Mouse (Mus musculus) kidney, adult 11 months (tissue): ENCODE results near the gene Clca4b.
"Not testable (repeated sequence)": the region's sequence is repeated elsewhere in the genome, so short reads cannot be mapped to it uniquely, and the experiment has no call there.

Source experiments
- DNase-seq: peaks from one replicate; pipeline ENCODE4 v3.0.0; 2022

Clca4b gene

DNA sequence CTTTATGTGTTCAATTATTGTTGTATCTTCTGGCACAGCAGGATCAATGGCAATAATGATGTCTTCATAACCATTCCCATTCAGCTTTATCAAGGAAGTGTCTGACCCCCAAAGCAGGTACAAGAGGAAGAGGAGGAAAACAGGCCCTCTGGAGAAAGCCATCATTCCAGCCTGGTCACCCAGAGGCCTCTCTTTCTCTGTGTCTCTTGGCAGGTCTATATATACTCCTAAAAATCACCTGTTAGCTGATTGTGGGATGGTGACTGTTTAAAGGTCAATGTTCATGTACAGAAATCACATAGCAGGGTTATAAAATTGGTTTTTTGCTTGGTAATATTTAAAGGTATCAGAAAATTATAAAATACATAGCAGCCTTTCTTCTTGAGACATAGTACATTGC lies at the start of gene Clca4b:
Gene Clca4b (minus strand): TSS at position 195 of the 400 bp plus-strand sequence.
- no peak for DNase-seq

DNA sequence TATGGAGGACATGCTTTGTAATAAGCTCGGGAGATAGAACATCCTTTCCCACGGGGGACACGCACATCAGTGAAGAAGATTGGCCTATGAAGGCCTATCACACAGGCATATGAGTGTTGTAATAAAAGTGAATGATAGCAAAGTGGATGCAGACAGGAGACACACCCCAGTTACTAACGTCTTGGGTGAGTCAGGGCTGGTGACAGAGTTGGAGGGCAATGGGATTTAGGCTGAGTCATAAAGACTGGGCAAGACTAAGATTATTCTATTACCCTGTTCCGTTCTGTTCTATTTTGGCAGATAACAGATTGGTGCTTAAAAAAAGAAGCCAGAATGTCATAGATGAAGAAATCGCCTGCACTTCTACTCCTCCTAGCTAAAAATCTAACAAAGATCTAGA lies 48.2 kb upstream of the Clca4b start:
- DNase-seq: no peak

DNA sequence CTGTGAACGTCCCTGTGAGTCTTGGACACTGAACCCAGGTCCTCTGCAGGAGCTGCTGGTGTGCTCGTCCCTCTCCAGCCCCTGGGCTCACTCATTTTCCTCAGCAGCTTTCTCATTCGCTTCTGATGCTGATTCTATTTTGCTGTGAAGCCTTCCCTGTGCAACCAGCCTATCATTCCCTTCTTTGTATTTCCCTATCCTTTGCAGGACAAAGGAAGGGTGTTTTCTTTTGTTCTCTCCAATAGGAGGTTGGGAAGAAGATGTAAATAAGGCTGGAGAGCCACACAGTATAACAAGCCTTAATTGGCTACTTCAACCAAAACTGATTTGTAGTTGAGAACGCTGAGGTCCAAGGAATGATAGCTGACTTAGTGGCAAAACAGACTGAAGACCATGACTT lies 45.3 kb upstream of the Clca4b start:
- DNase-seq: no peak

DNA sequence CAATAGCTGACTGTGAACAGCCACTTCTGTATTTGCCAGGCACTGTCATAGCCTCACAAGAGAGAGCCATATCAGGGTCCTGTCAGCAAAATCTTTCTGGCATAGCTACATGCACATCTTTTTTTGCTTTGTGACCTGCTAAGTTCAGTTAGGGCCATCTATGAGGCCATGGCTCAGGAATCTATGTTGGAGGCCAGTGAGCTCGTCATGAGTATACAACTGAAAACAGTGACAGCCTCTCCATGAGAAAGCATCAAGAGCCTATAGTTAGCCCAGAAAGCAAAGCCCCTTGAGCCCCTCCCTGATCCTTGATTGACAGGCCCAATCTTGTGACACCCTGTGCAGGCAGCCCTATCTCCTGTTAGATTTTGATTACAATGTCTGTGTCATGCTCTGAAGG lies 43.8 kb upstream of the Clca4b start:
- DNase-seq: no peak

DNA sequence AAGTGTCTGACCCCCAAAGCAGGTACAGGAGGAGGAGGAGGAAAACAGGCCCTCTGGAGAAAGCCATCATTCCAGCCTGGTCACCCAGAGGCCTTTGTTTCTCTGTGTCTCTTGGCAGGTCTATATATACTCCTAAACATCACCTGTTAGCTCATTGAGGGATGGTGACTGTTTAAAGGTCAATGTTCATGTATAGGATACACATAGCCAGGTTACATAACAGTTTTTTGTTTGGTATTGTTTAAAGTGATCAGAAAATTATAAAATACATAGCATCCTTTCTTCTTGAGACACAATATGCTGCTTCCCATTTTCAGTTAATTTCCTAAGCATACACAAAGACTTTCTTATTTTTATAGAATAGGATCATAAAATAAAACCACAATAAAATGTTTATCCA lies 42.6 kb upstream of the Clca4b start, which contains the start of gene Clca4a:
Gene Clca4a (minus strand): TSS at position 101 of the 400 bp plus-strand sequence.
- DNase-seq: no peak

DNA sequence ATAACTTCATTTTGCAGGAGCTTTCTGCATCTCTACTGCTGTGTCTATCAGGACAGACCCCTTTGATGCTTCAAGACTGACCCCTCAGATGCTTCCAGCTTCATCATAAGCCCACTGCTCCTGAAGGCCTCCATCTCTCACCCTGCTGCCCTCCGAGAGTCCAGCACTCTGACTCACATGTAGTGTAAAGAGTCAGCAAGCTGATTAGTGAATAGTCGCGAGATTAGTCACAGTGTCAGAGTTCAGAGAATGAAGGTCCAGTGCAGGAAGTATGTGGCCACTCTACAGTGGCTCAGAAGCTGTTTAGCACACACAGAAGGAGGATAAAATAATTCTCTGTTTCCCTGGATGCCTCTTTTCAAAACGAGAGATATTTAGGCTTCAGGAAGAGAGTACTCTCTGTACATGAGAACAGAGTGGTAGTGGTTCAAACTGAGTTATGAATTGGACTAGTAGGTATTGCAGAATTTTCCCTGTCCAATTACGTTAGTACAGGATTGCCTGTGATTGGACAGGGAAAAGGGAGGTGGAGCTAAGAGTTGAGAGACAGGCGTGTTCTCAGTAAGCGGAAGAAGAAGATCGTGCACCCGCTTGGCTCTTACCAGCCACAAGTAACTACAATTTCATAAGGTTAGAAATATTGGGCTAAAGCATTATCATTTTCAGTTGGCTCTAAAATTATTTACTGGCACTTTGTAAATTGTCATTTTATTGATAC lies 39.4 kb upstream of the Clca4b start:
- no peak for DNase-seq

DNA sequence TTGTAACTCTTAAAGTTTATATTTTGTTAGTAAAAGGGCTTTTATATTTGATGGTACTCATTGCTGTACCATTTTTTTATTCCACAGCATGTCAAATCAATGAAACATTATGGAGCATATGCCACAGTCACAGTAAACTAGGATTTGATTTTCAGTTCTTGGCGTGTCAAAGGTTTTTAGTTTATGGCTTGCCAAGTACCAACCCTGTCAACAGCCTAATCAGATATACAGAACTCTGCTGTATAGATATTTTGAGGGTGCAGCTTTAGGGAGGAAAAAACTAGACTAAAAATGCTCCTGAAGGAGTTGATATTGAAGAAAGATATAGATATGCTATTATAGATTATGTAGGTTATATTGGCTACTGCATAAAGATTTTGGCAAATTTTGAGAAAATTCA lies 37.4 kb upstream of the Clca4b start:
- DNase-seq: no peak

DNA sequence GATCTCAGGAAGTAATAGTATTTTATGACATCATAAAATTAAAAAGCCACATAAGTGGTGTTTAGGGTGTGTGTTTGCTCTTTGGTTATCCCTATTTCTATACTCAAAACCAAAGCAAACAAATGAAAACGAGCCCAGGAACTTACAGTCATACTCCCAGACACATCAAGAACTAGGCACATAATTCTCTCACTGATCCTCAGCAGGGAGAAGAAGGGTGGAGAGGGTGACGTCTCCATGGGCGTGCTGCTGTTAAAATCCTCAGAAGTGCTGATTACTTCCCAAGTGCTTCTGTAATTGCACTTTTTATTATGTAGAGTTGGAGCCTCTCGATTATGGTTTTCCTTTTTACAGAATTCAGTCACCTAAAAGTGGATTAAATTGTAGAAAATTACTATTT lies 33.7 kb upstream of the Clca4b start:
- no peak for DNase-seq

DNA sequence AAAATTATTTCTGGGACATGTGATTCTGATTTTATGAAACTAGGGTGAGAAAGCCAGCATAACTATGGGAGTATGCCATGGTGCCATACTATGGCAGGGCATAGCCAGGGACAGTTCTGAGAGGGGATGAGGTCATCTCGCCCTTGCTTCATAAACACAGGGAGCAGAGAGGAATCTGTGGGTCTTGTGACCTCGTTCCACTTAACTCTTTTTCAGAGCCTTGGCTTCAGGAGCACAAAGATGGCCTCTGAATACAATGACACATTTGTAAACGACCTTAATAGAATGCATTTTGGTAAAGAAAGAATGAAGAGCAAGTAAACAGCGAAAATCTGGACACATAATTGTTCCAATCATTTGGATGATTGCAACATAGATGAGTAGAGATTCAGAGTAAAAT lies 18.5 kb upstream of the Clca4b start:
- DNase-seq: no peak

DNA sequence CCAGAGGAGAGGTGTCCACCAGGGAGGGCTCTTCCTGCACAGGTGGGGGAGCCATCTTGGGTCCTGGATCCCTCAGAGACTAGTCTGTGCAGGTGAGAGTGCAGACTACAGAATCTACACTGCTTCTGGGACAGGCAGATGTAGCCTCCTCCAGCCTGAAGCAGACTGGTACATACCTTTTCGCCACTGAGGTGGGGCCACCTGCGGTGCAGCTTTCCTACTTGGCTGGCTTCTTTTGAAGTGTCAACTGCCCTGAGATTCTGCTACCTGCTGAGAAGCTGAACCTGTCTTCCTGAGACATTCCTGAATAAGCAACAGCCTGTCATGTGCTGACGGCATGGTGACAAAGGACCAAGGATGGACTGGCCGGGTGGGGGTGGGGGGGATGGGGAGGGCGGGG lies 15.0 kb upstream of the Clca4b start:
- DNase-seq: not testable (repeated sequence)

DNA sequence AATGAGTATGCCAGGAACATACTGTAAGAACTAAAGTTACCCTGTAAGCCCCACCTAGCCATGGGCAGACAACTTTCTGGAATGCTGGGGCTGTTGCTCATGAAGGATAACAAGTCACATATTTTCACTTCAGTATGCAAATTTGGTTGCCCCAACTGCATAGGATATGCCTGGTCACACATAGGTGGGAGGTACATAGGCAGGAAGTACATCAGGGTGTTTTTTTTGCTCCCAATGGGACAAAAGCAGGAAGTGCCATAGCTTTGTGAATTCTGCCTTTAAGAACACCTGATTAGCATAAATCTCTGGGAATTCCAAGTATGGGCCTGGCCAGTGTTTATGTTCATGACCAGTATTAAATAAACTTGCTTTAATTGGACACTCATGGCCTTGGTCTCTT lies 1.3 kb upstream of the Clca4b start:
- DNase-seq: not testable (repeated sequence)

DNA sequence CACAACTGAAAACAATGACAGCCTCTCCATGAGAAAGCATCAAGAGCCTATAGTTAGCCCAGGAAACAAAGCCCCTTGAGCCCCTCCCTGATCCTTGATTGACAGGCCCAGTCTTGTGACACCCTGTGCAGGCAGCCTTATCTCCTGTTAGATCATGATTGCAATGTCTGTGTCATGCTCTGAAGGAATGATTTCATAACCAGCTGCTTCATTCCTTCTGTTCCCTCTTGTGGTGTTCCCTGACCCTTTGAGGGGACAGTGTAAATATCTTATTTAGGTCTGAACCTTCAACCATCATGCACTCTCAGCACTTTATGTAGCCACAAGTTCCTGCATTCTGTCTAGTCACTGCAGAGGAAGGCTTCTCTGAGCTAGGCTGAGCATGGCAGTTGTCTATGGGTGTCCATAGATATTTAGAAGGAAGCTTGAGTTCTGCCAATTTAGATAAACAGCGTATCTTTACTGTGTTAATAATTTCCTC lies 722 bp upstream of the Clca4b start:
- no peak for DNase-seq

DNA sequence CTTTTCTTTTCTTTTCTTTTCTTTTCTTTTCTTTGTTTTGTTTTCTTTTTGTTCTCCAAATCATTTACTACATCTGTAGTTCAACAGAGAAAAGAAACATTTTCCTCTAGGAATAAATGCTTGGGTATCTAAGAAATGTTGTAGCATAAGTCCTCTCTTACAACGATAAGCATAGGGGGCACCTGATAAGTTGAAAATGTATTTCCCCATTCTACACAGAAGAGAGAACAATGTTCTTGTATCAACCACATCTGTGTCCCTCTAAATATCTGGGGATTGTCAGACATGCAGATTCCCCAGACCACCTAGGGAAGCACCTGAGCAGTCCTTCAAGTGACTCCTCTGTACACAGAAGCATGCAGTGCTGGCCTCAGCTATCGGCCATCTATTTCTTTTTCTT lies 18.3 kb downstream of the Clca4b start:
- DNase-seq: no peak

DNA sequence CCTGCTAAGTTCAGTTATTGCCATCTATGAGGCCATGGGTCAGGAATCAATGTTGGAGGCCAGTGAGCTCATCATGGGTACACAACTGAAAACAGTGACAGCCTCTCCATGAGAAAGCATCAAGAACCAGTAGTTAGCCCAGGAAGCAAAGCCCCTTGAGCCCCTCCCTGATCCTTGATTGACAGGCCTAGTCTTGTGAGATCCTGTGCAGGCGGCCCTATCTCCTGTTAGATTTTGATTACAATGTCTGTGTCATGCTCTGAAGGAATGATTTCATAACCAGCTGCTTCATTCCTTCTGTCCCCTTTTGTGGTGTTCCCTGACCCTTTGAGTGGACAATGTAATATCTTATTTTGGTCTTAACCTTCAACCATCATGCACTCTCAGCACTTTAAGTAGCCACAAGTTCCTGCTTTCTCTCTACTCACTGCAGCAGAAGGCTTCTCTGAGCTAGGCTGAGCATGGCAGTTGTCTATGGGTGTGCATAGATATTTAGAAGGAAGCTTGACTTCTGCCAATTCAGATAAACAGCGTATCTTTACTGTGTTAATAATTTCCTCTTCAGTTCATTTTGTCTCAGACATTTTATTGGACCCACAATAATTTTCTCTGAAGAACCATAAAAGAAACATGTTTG lies 35.2 kb downstream of the Clca4b start:
- no peak for DNase-seq

DNA sequence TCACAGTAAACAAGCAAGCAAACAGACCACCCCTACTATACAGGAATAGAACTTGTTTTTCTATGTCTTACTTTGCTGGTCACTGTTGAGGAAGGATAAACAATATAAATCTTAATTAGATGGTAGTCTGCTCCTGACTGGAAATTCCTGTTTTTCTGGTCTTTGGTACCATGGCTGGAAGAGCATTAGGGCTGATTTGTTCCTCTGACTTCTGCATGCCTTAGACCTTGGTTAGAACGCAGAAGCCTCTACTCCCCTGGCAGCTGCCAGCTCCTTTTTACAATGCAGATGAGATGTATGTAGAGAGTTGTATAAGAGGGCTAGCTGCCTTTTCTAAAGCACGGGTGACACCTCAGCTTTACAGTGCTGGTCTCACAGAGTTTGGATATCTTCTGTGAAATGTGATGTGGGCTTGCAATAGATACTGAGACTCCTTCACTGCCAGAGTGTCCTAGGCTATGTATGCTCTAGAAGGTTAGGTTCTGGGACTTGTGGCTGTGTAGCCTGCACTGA lies 42.0 kb downstream of the Clca4b start:
- DNase-seq: no peak

DNA sequence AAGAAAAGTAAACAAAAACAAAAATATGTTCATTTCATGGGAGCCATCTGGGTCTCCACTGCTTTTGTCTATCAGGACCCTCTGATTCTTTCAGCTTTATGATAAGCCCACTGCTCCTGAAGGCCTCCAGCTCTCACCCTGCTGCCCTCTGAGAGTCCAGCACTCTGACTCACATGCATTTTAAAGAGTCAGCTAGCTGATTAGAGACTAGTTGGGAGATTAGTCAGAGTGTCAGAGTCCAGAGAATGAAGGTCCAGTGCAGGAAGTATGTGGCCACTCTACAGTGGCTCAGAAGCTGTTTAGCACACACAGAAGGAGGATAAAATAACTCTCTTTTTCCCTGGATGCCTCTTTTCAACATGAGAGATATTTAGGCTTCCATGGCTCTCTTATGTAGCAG lies 45.4 kb downstream of the Clca4b start:
- no peak for DNase-seq

DNA sequence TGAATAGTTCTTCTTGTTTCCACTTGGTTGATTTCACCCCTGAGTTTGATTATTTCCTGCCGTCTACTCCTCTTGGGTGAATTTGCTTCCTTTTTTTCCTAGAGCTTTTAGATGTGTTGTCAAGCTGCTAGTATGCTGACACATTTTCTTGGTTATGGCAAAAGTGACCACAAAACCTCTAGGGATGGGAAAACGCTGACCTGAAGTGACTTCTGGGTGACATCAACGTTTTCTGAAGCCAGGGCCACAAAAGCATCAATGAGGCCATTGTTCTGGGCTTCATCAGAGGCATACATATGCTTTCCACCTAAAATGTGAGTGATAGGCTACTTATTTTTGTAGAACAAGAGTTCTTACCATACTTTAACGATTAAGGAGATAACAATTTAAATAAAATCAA lies 60.3 kb downstream of the Clca4b start:
- DNase-seq: not testable (repeated sequence)
